Mouse (Mus musculus) monocyte, adult 2 months (primary cell): Measurements from ENCODE around the gene Use1.

Experiments used
- DNase-seq, 2 experiments: peaks; one replicate each; pipeline ENCODE4 v3.0.0; 2022; ENCODE audit warnings: low spot score in 2 of 2, low read depth in 1 of 2

Use1 gene

GRCm38 (mm10) chr8:71401454-71401853 lies 34.8 kb downstream of the Use1 start:
- DNase-seq = no peak

- DNase-seq = no peak
Observed at GRCm38 (mm10) chr8:71402446-71402964, 35.9 kb downstream of the Use1 start.

DNA sequence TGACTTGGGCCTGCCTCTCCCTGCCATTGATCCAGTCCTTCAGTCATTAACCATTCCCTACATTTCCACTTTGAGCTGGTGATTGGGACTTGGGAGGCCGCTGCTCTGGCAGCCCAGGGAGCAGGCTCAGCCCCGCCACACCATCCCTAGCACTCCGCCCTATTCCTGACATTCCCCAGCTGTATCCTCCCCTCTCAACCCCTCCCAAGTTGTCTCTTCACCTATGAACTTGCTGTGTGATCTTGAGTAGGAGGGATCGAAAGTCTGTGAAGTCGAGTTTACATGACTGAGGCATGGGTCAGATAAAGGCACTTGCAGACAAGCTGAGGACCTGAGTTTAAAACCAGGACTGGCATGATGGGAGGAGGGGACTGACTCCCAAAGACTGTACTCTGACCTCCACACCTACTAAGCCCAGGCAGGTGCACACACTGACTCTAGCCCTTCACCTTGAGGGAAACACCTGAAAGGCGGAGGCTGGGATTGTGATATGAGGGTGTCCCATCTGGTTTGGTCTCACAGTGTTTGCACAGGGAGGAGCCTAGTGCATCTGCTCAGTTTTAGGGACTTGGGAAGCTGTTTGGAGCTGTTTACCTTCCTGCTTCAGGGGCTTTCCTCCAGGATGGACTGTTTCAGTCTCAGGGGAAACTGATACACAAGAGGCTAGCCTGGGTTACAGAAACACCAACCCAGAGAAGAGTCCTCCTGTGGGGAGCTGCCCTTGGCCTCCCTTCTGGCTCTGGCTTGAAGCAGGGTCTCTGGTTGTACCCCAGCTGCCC lies 36.6 kb downstream of the Use1 start:
- no peak for DNase-seq

DNA sequence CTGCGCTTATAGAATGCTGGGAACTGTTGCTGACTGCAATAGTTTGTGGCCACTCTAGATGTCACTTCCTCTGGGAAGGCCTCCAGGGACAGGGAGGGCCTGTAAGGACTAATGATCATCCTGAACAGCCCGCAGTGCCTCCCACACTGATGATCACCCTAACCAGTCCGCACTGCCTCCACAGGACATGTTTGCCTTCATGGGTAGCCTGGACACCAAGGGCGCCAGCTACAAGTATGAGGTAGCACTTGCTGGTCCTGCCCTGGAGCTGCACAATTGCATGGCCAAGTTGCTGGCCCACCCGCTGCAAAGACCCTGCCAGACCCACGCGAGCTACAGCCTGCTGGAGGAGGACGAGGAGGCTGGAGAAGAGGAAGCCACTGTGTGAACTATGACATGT lies 37.4 kb downstream of the Use1 start:
- DNase-seq = no peak

- DNase-seq = no peak
Observed at GRCm38 (mm10) chr8:71404951-71405351, 38.3 kb downstream of the Use1 start.

GRCm38 (mm10) chr8:71405401-71406098 lies 38.9 kb downstream of the Use1 start, which contains the start of gene Ankle1:
Gene Ankle1 (plus strand): TSS chr8:71406010.
- DNase-seq = peak; percentile 95 to 98

DNA sequence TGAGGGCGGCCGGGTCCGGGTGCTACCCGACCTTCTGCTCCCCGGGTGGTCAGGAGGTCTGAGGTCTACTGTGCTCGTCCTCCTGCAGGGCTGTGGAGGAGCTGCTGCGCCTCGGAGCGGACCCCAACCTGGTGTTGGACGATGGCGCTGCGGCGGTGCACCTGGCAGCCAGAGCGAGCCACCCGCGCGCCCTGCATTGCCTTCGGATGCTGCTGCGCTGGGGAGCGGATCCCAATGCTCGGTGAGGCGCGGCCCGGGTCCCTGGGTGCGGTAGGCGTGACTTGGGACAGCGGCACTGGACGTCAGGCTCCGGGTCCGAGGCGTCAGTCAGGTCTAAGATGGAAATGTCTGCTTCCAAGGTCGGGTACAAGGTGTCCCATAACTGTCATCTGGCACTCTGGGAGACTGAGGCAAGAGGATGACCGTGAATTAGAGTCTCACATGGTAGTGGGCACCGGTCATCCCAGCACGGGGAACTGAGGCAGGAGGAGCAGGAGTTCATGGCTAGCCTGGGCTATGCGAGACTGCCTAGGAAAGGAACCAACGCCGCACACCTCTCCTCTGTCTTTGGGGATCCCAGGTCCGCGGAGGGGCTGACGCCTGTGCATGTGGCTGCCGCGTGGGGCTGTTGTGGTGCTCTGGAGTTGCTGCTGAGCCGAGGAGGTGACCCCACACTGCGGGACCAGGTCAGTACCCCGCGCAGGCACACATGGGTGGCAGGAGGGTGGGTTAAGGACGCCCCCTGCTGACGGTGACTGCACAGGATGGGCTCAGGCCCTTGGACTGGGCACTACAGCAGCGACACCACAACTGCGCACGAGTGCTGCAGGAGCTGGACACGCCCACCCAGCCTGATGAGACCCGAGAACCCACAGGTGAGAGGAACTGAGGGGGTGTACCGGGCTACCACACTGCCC lies 39.7 kb downstream of the Use1 start:
- DNase-seq = peak; percentile 37 to 41

- no peak for DNase-seq
Observed at GRCm38 (mm10) chr8:71407441-71407840, 40.8 kb downstream of the Use1 start.

GRCm38 (mm10) chr8:71408231-71408630 lies 41.6 kb downstream of the Use1 start:
- DNase-seq = no peak

DNA sequence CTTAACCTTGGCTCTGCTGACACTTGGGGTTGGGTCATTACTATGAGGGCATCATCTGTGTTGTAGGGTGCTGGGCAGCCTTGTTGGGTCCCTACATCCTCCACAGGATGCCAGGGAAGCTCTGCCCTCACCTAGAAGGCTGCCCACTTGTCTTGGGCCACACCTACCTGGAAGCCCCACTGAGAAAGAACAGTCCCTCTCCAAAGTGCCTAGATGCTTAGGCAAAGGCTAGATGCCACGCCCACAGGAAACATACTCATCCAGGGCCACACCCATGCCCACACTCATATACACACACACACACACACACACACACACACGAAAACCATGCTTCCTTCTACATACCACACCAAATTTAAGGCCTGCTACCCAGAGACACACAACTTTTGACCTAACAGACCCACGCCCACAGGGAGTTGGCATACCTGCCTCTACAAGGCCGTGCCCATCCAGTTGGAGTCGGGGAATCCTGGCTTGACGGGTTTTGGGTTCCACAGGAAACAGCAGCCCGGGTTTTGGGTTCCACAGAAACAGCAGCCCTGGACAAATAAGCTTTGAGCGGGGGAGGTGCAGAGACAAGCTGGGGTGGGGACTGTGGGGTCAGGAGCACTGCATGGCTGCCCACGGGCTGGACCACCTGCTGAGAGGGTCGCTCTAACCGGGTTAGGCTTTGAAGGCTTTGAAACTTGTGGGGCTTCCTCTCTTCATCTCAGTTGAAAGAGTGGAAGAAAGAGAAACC lies 45.1 kb downstream of the Use1 start:
- no peak for DNase-seq
